Mouse (Mus musculus): ENCODE measurements around the gene Stpg3.

GRCm38 (mm10) chr2:25197191-25197590 is 17.2 kb downstream of the Stpg3 start:
- no peak for TF ChIP-seq POLR2A (IDR thresholded peaks at IDR 0.05; ENCODE audit: borderline replicate concordance, control insufficient read depth, low read depth, low read length)
- TF ChIP-seq CTCF (IDR thresholded peaks at IDR 0.05; ENCODE audit: control insufficient read depth, insufficient read depth, low read length), result no peak
